Mouse (Mus musculus) R1 (cell line): ENCODE results near the gene Gm2888.
"Not testable (repeated sequence)": the region's sequence is repeated elsewhere in the genome, so short reads cannot be mapped to it uniquely, and the experiment has no call there.

Experiments
- DNase-seq: peaks from one replicate; pipeline ENCODE4 v3.0.0-alpha.2; 2018; ENCODE audit warnings: low read depth, low spot score

Gm2888 gene

GRCm38 (mm10) chr14:3029702-3030101 is at the start of gene Gm2888:
Gene Gm2888 (plus strand): TSS chr14:3030002.
- not testable (repeated sequence) for DNase-seq

- peak; percentile 19 for DNase-seq
These were observed 19.1 kb downstream of the Gm2888 start, which contains the start of gene Gm2897 for GRCm38 (mm10) chr14:3048727-3049512. Gene Gm2897 (plus strand): TSS chr14:3049285.

- peak; percentile 6 for DNase-seq
These were observed 19.7 kb downstream of the Gm2888 start for GRCm38 (mm10) chr14:3049513-3049800.

GRCm38 (mm10) chr14:3050087-3050486 is 20.3 kb downstream of the Gm2888 start:
- DNase-seq: not testable (repeated sequence)
